Mouse (Mus musculus): ENCODE data around the gene Rps15.

DNA sequence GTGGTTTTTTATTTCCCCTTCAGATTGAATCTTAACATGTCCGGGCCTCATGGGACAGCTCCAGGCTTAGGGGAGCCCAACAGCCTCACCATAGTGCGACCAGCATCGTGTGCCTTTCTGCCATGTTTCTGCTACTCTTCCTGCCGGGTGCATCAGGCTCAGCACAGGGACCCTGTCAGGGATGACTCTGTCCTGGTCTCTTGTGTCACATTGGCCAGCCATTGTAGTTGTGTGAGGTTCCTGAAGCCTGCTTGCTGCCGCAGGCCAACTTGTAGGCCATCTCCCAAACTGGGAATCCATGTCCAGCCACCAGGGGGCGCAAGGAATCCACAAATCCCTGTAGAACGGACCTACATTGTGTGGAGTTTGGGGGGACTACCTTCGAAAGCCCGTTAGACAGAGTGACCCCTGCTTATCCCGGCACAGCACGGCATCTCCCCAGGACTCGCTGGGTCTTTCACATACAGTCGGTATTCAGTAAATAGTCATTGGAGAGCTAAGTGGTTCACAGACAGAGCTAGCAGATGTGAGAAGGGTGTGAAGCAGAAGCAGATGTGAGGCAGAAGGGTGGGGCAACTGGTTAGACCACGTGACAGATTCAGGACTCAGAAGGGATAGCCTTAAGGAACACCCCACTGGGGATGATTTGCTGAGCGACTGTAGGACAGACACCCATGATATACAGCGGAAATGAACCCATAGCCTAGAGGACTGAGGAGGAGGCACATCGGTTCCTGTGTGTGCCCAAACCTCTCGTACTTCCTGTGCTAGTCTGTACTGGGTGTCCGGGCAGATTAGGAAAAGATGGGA is 47.9 kb downstream of the Rps15 start:
- TF ChIP-seq CTCF (IDR thresholded peaks at IDR 0.05) = peak; percentile 98
- TF ChIP-seq POLR2A (IDR thresholded peaks at IDR 0.05; ENCODE audit: insufficient read depth, low read depth, low read length) = 0 out of 2 replicates have a peak, but pooled peaks have one; percentile 30
